Mouse (Mus musculus) lung, adult 2 months (tissue): Measurements from ENCODE around the gene Cpeb4. TPM values are rescaled to one million over a fixed set of nuclear protein-coding genes. Genes with fewer than 3 reads are reported as not detected.

Source experiments
- DNase-seq: peaks from one replicate; pipeline ENCODE4 v3.0.0; 2022
- H3K4me1 ChIP-seq: fragments of 200-500 bp; 2 replicates; pipeline ENCODE4 v1.6.1; 2011; ENCODE audit warnings: low read length; ENCODE audit not compliant: control insufficient read depth, insufficient read depth
- H3K4me3 ChIP-seq: fragments of 200-500 bp; replicated peaks from 2 replicates; pipeline ENCODE3; 2011; ENCODE audit warnings: low read depth, mild to moderate bottlenecking, control low read depth, low read length; ENCODE audit errors: extremely low read depth
- CTCF ChIP-seq: fragments of 200-500 bp; IDR thresholded peaks from 2 replicates; pipeline ENCODE4 v1.5.1; 2011; ENCODE audit warnings: mild to moderate bottlenecking, low read length, control low read depth; ENCODE audit not compliant: insufficient read depth
- POLR2A ChIP-seq: fragments of 200-500 bp; IDR thresholded peaks from 2 replicates; pipeline ENCODE4 v1.6.1; 2011; ENCODE audit warnings: low read depth, mild to moderate bottlenecking, control low read depth, low read length, borderline replicate concordance; ENCODE audit errors: extremely low read depth
- WGBS: fragments of 180-500 bp; shearing (Covaris S2); methylation state at CpG from one replicate; pipeline ENCODE4 v1.1.7; 2018; 5-methylcytosine and 5-hydroxymethylcytosine counted together
- polyA plus RNA-seq: library from polyadenylated mRNA; depleted of rRNA; stranded (reverse); fragments of >200 nt; gene quantifications from 2 replicates; pipeline ENCODE4 v1.2.3, GENCODE M21; 2012

The Cpeb4 gene
- polyA plus RNA-seq, 1 experiment, result 17.4 TPM

- H3K4me3 ChIP-seq, result no peak overlapping the region
- DNase-seq, result no peak
- no peak for TF ChIP-seq POLR2A
- TF ChIP-seq CTCF, result no peak
- no peaks in the 10 kb centered on the region; the same call in 1 of the 2 replicates for H3K4me1 ChIP-seq
- WGBS, result 77% methylated on average over 7 of the region's 7 CpGs
Observed at GRCm38 (mm10) chr11:31832439-31832980, 39.5 kb upstream of the Cpeb4 start.

GRCm38 (mm10) chr11:31833506-31833905, 38.5 kb upstream of the Cpeb4 start:
- DNase-seq, result no peak
- 63% methylated on average over 2 of the region's 2 CpGs for WGBS
- Histone ChIP-seq H3K4me3 (no peak overlapping the region), H3K4me1 (peaks cover 3% of the 10 kb centered on the region)
- TF ChIP-seq CTCF, result no peak
- no peak for TF ChIP-seq POLR2A

GRCm38 (mm10) chr11:31835352-31835751, 36.7 kb upstream of the Cpeb4 start:
- no peak for DNase-seq
- no peak for TF ChIP-seq POLR2A
- WGBS, result 70% methylated on average over 3 of the region's 3 CpGs
- H3K4me1 ChIP-seq, result peaks cover 7% of the 10 kb centered on the region
- no peak overlapping the region for H3K4me3 ChIP-seq

- DNase-seq, result no peak
- Histone ChIP-seq H3K4me3 (no peak overlapping the region), H3K4me1 (peaks cover 7% of the 10 kb centered on the region)
- no peak for TF ChIP-seq POLR2A
- no peak for TF ChIP-seq CTCF
- WGBS, result 95% methylated on average over 3 of the region's 3 CpGs
Observed at GRCm38 (mm10) chr11:31837243-31837642, 34.8 kb upstream of the Cpeb4 start.

- Histone ChIP-seq H3K4me1 (peaks cover 7% of the 10 kb centered on the region), H3K4me3 (no peak overlapping the region)
- no peak for DNase-seq
- 88% methylated on average over 4 of the region's 4 CpGs for WGBS
- no peak for TF ChIP-seq CTCF
- TF ChIP-seq POLR2A, result no peak
Observed at GRCm38 (mm10) chr11:31837753-31838152, 34.3 kb upstream of the Cpeb4 start.

GRCm38 (mm10) chr11:31838442-31839083, 33.4 kb upstream of the Cpeb4 start:
- peaks cover 7% of the 10 kb centered on the region for H3K4me1 ChIP-seq
- WGBS, result 18% methylated on average over 7 of the region's 7 CpGs
- no peak overlapping the region for H3K4me3 ChIP-seq
- peak; percentile 34 for DNase-seq
- TF ChIP-seq CTCF (no peak), POLR2A (no peak)

- DNase-seq, result no peak
- no peak overlapping the region for H3K4me3 ChIP-seq
- 66% methylated on average over 6 of the region's 6 CpGs for WGBS
- peaks cover 7% of the 10 kb centered on the region for H3K4me1 ChIP-seq
- TF ChIP-seq POLR2A, result no peak
- TF ChIP-seq CTCF, result no peak
Observed at GRCm38 (mm10) chr11:31839084-31839460, 32.9 kb upstream of the Cpeb4 start.

- H3K4me3 ChIP-seq, result no peak overlapping the region
- 80% methylated on average over 5 of the region's 5 CpGs for WGBS
- TF ChIP-seq POLR2A (no peak), CTCF (no peak)
- DNase-seq, result no peak
- H3K4me1 ChIP-seq, result peaks cover 7% of the 10 kb centered on the region
Observed at GRCm38 (mm10) chr11:31842171-31842959, 29.6 kb upstream of the Cpeb4 start.

GRCm38 (mm10) chr11:31843177-31843833, 28.7 kb upstream of the Cpeb4 start:
- no peak for DNase-seq
- WGBS, result 86% methylated on average over 7 of the region's 7 CpGs
- TF ChIP-seq CTCF (no peak), POLR2A (no peak)

More at GRCm38 (mm10) chr11:31843177-31843833, 28.7 kb upstream of the Cpeb4 start:
- Histone ChIP-seq H3K4me1 (peaks cover 5% of the 10 kb centered on the region), H3K4me3 (no peak overlapping the region)
